Mouse (Mus musculus): ENCODE measurements around the gene Ifitm2. TPM values are rescaled to one million over a fixed set of nuclear protein-coding genes. Genes with fewer than 3 reads are reported as not detected.

The Ifitm2 gene
- polyA plus RNA-seq, 1 experiment = 493 TPM

- no peaks in the 10 kb centered on the region for H3K36me3 ChIP-seq (ENCODE audit: control insufficient read depth, insufficient read depth)
- H3K79me2 ChIP-seq (ENCODE audit: control insufficient read depth, insufficient read depth) = no peaks in the 10 kb centered on the region
- H3ac ChIP-seq (ENCODE audit: control insufficient read depth, insufficient read length) = no peak overlapping the region
- H3K27me3 ChIP-seq (ENCODE audit: control insufficient read depth, insufficient read depth, insufficient read length) = peaks cover 48% of the 10 kb centered on the region
- no peak for TF ChIP-seq TCF3 (IDR thresholded peaks at IDR 0.05; ENCODE audit: insufficient read length, low read depth)
- TF ChIP-seq USF1 (IDR thresholded peaks at IDR 0.05; ENCODE audit: low read depth) = no peak
- TF ChIP-seq POLR2A (IDR thresholded peaks at IDR 0.05; ENCODE audit: insufficient read length, low read depth) = no peak
- TF ChIP-seq REST (IDR thresholded peaks at IDR 0.05; ENCODE audit: insufficient read depth, insufficient read length) = no peak
- TF ChIP-seq CEBPB (IDR thresholded peaks at IDR 0.05; ENCODE audit: insufficient read depth, poor library complexity, severe bottlenecking) = no peak
- TF ChIP-seq E2F4 (IDR thresholded peaks at IDR 0.05; ENCODE audit: insufficient read depth) = no peak
- TF ChIP-seq MYOG (IDR thresholded peaks at IDR 0.05; ENCODE audit: control insufficient read depth in 1 of 3, insufficient read depth in 1 of 3, insufficient read length in 2 of 3, low read depth in 2 of 3) = no peak
- no peak for TF ChIP-seq POLR2AphosphoS2 (IDR thresholded peaks at IDR 0.05; ENCODE audit: insufficient read length, low read depth)
- TF ChIP-seq SRF (IDR thresholded peaks at IDR 0.05; ENCODE audit: control insufficient read depth, insufficient read length, low read depth) = no peak
- TF ChIP-seq MYOD1 (IDR thresholded peaks at IDR 0.05; ENCODE audit: control insufficient read depth in 1 of 3, insufficient read length in 2 of 3, low read depth in 2 of 3) = no peak
- TF ChIP-seq TCF12 (IDR thresholded peaks at IDR 0.05; ENCODE audit: insufficient read depth, poor library complexity, severe bottlenecking) = no peak
- H3K4me2 ChIP-seq (ENCODE audit: low read depth) = no peak overlapping the region
- no peak overlapping the region for H3K4me3 ChIP-seq
Observed at GRCm38 (mm10) chr7:140921225-140921975, 34.4 kb downstream of the Ifitm2 start.

- TF ChIP-seq USF1 (IDR thresholded peaks at IDR 0.05; ENCODE audit: low read depth) (no peak), SRF (IDR thresholded peaks at IDR 0.05; ENCODE audit: control insufficient read depth, insufficient read length, low read depth) (no peak), TCF3 (IDR thresholded peaks at IDR 0.05; ENCODE audit: insufficient read length, low read depth) (no peak), CEBPB (IDR thresholded peaks at IDR 0.05; ENCODE audit: insufficient read depth, poor library complexity, severe bottlenecking) (no peak), TCF12 (IDR thresholded peaks at IDR 0.05; ENCODE audit: insufficient read depth, poor library complexity, severe bottlenecking) (no peak), MYOG (IDR thresholded peaks at IDR 0.05; ENCODE audit: control insufficient read depth in 1 of 3, insufficient read depth in 1 of 3, insufficient read length in 2 of 3, low read depth in 2 of 3) (no peak), REST (IDR thresholded peaks at IDR 0.05; ENCODE audit: insufficient read depth, insufficient read length) (no peak), E2F4 (IDR thresholded peaks at IDR 0.05; ENCODE audit: insufficient read depth) (no peak), MYOD1 (IDR thresholded peaks at IDR 0.05; ENCODE audit: control insufficient read depth in 1 of 3, insufficient read length in 2 of 3, low read depth in 2 of 3) (no peak), POLR2AphosphoS2 (IDR thresholded peaks at IDR 0.05; ENCODE audit: insufficient read length, low read depth) (no peak), POLR2A (IDR thresholded peaks at IDR 0.05; ENCODE audit: insufficient read length, low read depth) (no peak), MAX (IDR thresholded peaks at IDR 0.05; ENCODE audit: low read depth) (no peak)
- peaks cover 48% of the 10 kb centered on the region for H3K27me3 ChIP-seq (ENCODE audit: control insufficient read depth, insufficient read depth, insufficient read length)
- H3K4me3 ChIP-seq = no peak within 1 kb of the TSS
- no peak within 1 kb of the TSS for H3ac ChIP-seq (ENCODE audit: control insufficient read depth, insufficient read length)
- H3K79me2 ChIP-seq (ENCODE audit: control insufficient read depth, insufficient read depth) = no peaks in the 10 kb centered on the region
- H3K4me2 ChIP-seq (ENCODE audit: low read depth) = no peak within 1 kb of the TSS
- no peaks in the 10 kb centered on the region for H3K36me3 ChIP-seq (ENCODE audit: control insufficient read depth, insufficient read depth)
Observed at GRCm38 (mm10) chr7:140920418-140921029, 35.3 kb downstream of the Ifitm2 start, which contains the start of gene Nlrp6. Gene Nlrp6, plus strand, starts transcription at chr7:140920902.

GRCm38 (mm10) chr7:140919911-140920310, 35.9 kb downstream of the Ifitm2 start:
- H3K27me3 ChIP-seq (ENCODE audit: control insufficient read depth, insufficient read depth, insufficient read length) = peaks cover 44% of the 10 kb centered on the region
- no peak overlapping the region for H3K4me3 ChIP-seq
- H3K79me2 ChIP-seq (ENCODE audit: control insufficient read depth, insufficient read depth) = no peaks in the 10 kb centered on the region
- TF ChIP-seq REST (IDR thresholded peaks at IDR 0.05; ENCODE audit: insufficient read depth, insufficient read length) = no peak
- no peak for TF ChIP-seq TCF12 (IDR thresholded peaks at IDR 0.05; ENCODE audit: insufficient read depth, poor library complexity, severe bottlenecking)
- no peak for TF ChIP-seq USF1 (IDR thresholded peaks at IDR 0.05; ENCODE audit: low read depth)
- no peak for TF ChIP-seq POLR2A (IDR thresholded peaks at IDR 0.05; ENCODE audit: insufficient read length, low read depth)
- no peak for TF ChIP-seq CEBPB (IDR thresholded peaks at IDR 0.05; ENCODE audit: insufficient read depth, poor library complexity, severe bottlenecking)
- TF ChIP-seq SRF (IDR thresholded peaks at IDR 0.05; ENCODE audit: control insufficient read depth, insufficient read length, low read depth) = no peak
- TF ChIP-seq TCF3 (IDR thresholded peaks at IDR 0.05; ENCODE audit: insufficient read length, low read depth) = no peak
- TF ChIP-seq MAX (IDR thresholded peaks at IDR 0.05; ENCODE audit: low read depth) = no peak
- no peak for TF ChIP-seq E2F4 (IDR thresholded peaks at IDR 0.05; ENCODE audit: insufficient read depth)
- TF ChIP-seq MYOG (IDR thresholded peaks at IDR 0.05; ENCODE audit: control insufficient read depth in 1 of 3, insufficient read depth in 1 of 3, insufficient read length in 2 of 3, low read depth in 2 of 3) = no peak
- H3K36me3 ChIP-seq (ENCODE audit: control insufficient read depth, insufficient read depth) = no peaks in the 10 kb centered on the region
- no peak overlapping the region for H3ac ChIP-seq (ENCODE audit: control insufficient read depth, insufficient read length)
- H3K4me2 ChIP-seq (ENCODE audit: low read depth) = no peak overlapping the region

- Histone ChIP-seq H3K4me3 (no peak overlapping the region), H3K36me3 (ENCODE audit: control insufficient read depth, insufficient read depth) (no peaks in the 10 kb centered on the region), H3K79me2 (ENCODE audit: control insufficient read depth, insufficient read depth) (no peaks in the 10 kb centered on the region), H3K4me2 (ENCODE audit: low read depth) (no peak overlapping the region), H3K27me3 (ENCODE audit: control insufficient read depth, insufficient read depth, insufficient read length) (no peaks in the 10 kb centered on the region), H3ac (ENCODE audit: control insufficient read depth, insufficient read length) (no peak overlapping the region)
- TF ChIP-seq POLR2AphosphoS2 (IDR thresholded peaks at IDR 0.05; ENCODE audit: insufficient read length, low read depth) = no peak
- TF ChIP-seq TCF12 (IDR thresholded peaks at IDR 0.05; ENCODE audit: insufficient read depth, poor library complexity, severe bottlenecking) = no peak
- TF ChIP-seq E2F4 (IDR thresholded peaks at IDR 0.05; ENCODE audit: insufficient read depth) = no peak
- no peak for TF ChIP-seq SRF (IDR thresholded peaks at IDR 0.05; ENCODE audit: control insufficient read depth, insufficient read length, low read depth)
- TF ChIP-seq MAX (IDR thresholded peaks at IDR 0.05; ENCODE audit: low read depth) = no peak
- TF ChIP-seq USF1 (IDR thresholded peaks at IDR 0.05; ENCODE audit: low read depth) = no peak
- no peak for TF ChIP-seq MYOG (IDR thresholded peaks at IDR 0.05; ENCODE audit: control insufficient read depth in 1 of 3, insufficient read depth in 1 of 3, insufficient read length in 2 of 3, low read depth in 2 of 3)
- no peak for TF ChIP-seq REST (IDR thresholded peaks at IDR 0.05; ENCODE audit: insufficient read depth, insufficient read length)
- no peak for TF ChIP-seq MYOD1 (IDR thresholded peaks at IDR 0.05; ENCODE audit: control insufficient read depth in 1 of 3, insufficient read length in 2 of 3, low read depth in 2 of 3)
- no peak for TF ChIP-seq CEBPB (IDR thresholded peaks at IDR 0.05; ENCODE audit: insufficient read depth, poor library complexity, severe bottlenecking)
- no peak for TF ChIP-seq POLR2A (IDR thresholded peaks at IDR 0.05; ENCODE audit: insufficient read length, low read depth)
- TF ChIP-seq TCF3 (IDR thresholded peaks at IDR 0.05; ENCODE audit: insufficient read length, low read depth) = no peak
Observed at GRCm38 (mm10) chr7:140914031-140914690, 41.6 kb downstream of the Ifitm2 start.
